Mouse (Mus musculus): ENCODE data around the gene Shc4.

DNA sequence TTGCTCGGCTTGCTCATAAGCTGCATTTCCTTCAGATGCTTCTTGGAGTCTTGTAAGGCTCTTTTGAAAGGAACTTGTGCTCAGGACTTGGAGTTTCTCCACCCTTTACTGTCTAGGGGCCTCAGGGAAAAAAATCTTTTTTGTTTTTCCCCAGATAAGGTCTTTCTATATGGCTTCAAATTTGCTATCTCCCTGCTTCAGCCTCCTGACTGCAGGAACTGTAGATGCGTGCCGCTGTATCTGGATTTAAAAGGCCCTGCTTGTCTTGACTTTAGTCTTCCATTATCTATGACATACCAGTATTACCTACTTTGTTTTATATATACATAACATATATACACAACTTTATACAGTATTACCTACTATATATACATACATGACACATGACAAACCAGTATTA lies 61.4 kb downstream of the Shc4 start:
- no peak for TF ChIP-seq CTCF (IDR thresholded peaks at IDR 0.05)
- TF ChIP-seq POLR2A (IDR thresholded peaks at IDR 0.05; ENCODE audit: insufficient read depth, low read depth, low read length), result no peak

Measured in heart, adult 2 months (tissue).